Mouse (Mus musculus) hindbrain, embryonic 10.5 days (tissue): ENCODE measurements around the gene Tead1. TPM values are rescaled to one million over a fixed set of nuclear protein-coding genes. Genes with fewer than 3 reads are reported as not detected.

Experiments
- DNase-seq: peaks from one replicate; pipeline ENCODE4 v3.0.0-alpha.2; 2017; ENCODE audit warnings: low spot score
- H3K27ac ChIP-seq: fragments of 300-500 bp; sonication (generic); 2 replicates; pipeline ENCODE4 v1.5.1; 2016; ENCODE audit warnings: mild to moderate bottlenecking, moderate library complexity
- H3K27me3 ChIP-seq: fragments of 300-500 bp; sonication (generic); 2 replicates; pipeline ENCODE4 v1.6.1; 2016; ENCODE audit warnings: mild to moderate bottlenecking; ENCODE audit not compliant: poor library complexity, insufficient read depth, severe bottlenecking
- H3K36me3 ChIP-seq: fragments of 300-500 bp; sonication (generic); 2 replicates; pipeline ENCODE4 v1.6.1; 2016; ENCODE audit warnings: mild to moderate bottlenecking, moderate library complexity
- H3K4me1 ChIP-seq: fragments of 300-500 bp; sonication (generic); replicated peaks from 2 replicates; pipeline ENCODE4 v1.6.1; 2016; ENCODE audit warnings: mild to moderate bottlenecking
- H3K4me3 ChIP-seq: fragments of 300-500 bp; sonication (generic); 2 replicates; pipeline ENCODE4 v1.5.1; 2016; ENCODE audit warnings: mild to moderate bottlenecking, moderate library complexity
- H3K9me3 ChIP-seq: fragments of 300-500 bp; sonication (generic); 2 replicates; pipeline ENCODE4 v1.6.1; 2016; ENCODE audit warnings: mild to moderate bottlenecking, moderate library complexity
- WGBS: fragments of 180-500 bp; shearing (Covaris S2); methylation state at CpG from one replicate; pipeline ENCODE4 v1.1.7; 2016; 5-methylcytosine and 5-hydroxymethylcytosine counted together
- polyA plus RNA-seq: library from polyadenylated mRNA; unstranded; fragments of >200 nt; fragmentation: Nextera tagmentation; extraction: Ambion mirVana; gene quantifications from 2 replicates; pipeline ENCODE4 v1.2.1, GENCODE M21; 2016

Gene Tead1
- polyA plus RNA-seq, 1 experiment from 2014 or later, result 17.8 TPM

GRCm38 (mm10) chr7:112816016-112816415 is 136.9 kb downstream of the Tead1 start:
- Histone ChIP-seq H3K4me1 (peaks cover 30% of the 10 kb centered on the region), H3K4me3 (no peak overlapping the region), H3K27me3 (no peaks in the 10 kb centered on the region), H3K27ac (no peak overlapping the region), H3K36me3 (peaks cover 4% of the 10 kb centered on the region; the same call in 1 of the 2 replicates), H3K9me3 (no peaks in the 10 kb centered on the region)
- DNase-seq, result no peak
- 83% methylated on average over 5 of the region's 5 CpGs for WGBS

- WGBS, result 83% methylated on average over 4 of the region's 4 CpGs
- H3K27me3 ChIP-seq, result no peaks in the 10 kb centered on the region
- H3K36me3 ChIP-seq, result no peaks in the 10 kb centered on the region
- DNase-seq, result no peak
- H3K4me1 ChIP-seq, result peaks cover 64% of the 10 kb centered on the region
- no peak overlapping the region for H3K4me3 ChIP-seq
- no peaks in the 10 kb centered on the region for H3K9me3 ChIP-seq
- H3K27ac ChIP-seq, result no peak overlapping the region
Measured at GRCm38 (mm10) chr7:112819833-112820232, 140.7 kb downstream of the Tead1 start.

GRCm38 (mm10) chr7:112822879-112823278 is 143.8 kb downstream of the Tead1 start:
- Histone ChIP-seq H3K4me3 (peak overlapping the region; percentile 34), H3K9me3 (no peaks in the 10 kb centered on the region), H3K36me3 (no peaks in the 10 kb centered on the region), H3K4me1 (peaks cover 89% of the 10 kb centered on the region), H3K27me3 (no peaks in the 10 kb centered on the region), H3K27ac (peak overlapping the region; percentile 81)
- WGBS, result 15% methylated on average over 5 of the region's 5 CpGs
- peak; percentile 38 for DNase-seq

GRCm38 (mm10) chr7:112823621-112824020 is 144.5 kb downstream of the Tead1 start:
- Histone ChIP-seq H3K4me1 (peaks cover 96% of the 10 kb centered on the region), H3K4me3 (peak overlapping the region; percentile 34)
- WGBS, result 3% methylated on average over 5 of the region's 5 CpGs

DNA sequence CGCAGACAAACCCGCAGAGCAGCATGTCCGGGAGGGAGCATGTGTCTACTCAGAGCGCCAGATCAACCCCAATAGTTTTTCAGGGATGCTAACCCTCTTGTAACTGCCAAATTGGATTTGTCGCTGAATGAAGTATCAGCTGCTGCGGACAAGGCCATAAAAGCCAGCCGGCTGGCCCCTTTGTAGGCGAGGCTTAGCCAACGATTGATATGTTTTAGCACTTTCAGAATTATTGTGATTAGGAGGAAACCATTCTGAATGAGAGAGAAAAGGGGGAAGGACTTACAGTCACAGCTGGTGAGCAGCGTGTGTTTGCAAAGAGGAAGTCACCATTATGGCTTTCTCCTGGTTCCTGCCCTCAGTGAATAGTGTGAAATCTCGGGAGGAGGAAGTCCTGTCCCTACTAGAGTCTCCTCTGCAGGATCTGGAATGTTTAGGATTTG is 146.2 kb downstream of the Tead1 start:
- H3K4me1 ChIP-seq, result peaks cover 92% of the 10 kb centered on the region
- peak overlapping the region; percentile 34 for H3K4me3 ChIP-seq
- 13% methylated on average over 11 of the region's 11 CpGs for WGBS

More at GRCm38 (mm10) chr7:112823621-112824020, 144.5 kb downstream of the Tead1 start:
- Histone ChIP-seq H3K27me3 (no peaks in the 10 kb centered on the region), H3K36me3 (no peaks in the 10 kb centered on the region), H3K9me3 (no peaks in the 10 kb centered on the region), H3K27ac (peak overlapping the region; percentile 81)
- DNase-seq, result peak; percentile 86

DNA sequence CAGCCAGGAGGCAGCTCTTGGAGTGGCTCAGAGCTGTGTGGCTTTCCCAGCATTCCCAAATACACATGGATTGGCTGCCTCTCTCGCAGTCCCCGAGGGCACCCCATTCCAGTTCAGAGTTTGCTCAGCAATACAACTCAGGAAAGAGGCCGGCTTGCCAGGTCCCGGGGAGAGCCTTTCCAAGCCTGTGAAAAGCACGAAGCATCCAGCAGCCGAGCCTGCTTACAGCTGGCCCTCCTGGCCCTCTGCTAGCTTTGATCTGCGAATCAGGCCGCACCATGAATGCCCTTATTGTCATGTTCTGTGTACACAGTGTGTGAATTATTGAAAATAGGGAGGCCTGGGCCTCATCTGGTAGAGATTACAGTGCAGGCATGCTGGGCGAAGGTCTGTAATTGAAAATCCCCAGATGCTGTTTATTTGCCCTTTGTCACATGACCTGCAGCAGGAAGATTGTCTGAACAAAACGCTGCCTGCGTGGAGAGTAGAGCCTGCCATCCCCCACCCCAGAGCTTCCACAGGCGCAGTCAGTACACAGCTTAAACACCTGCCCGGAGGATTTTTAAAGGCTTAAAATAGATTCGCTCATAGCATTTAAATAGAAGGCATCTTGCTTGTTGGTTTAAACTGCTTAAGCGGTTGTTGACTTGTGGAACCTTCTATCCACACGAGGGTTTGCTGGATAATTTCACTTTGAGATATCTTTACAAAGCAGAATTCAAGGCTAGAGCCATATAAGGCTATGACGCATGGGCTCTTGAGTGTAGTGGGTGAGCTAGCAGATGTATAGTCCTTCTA is 147.2 kb downstream of the Tead1 start:
- H3K27me3 ChIP-seq, result no peaks in the 10 kb centered on the region
- peak overlapping the region; percentile 34 for H3K4me3 ChIP-seq
- peak overlapping the region; percentile 85 for H3K27ac ChIP-seq
- peak; percentile 81 for DNase-seq
- WGBS, result 17% methylated on average over 17 of the region's 17 CpGs
- no peaks in the 10 kb centered on the region for H3K9me3 ChIP-seq
- H3K4me1 ChIP-seq, result peaks cover 86% of the 10 kb centered on the region
- no peaks in the 10 kb centered on the region for H3K36me3 ChIP-seq

More for the DNA sequence above, 146.2 kb downstream of the Tead1 start:
- Histone ChIP-seq H3K27me3 (no peaks in the 10 kb centered on the region), H3K36me3 (no peaks in the 10 kb centered on the region), H3K27ac (peak overlapping the region; percentile 85), H3K9me3 (no peaks in the 10 kb centered on the region)
- DNase-seq, result peak; percentile 46

DNA sequence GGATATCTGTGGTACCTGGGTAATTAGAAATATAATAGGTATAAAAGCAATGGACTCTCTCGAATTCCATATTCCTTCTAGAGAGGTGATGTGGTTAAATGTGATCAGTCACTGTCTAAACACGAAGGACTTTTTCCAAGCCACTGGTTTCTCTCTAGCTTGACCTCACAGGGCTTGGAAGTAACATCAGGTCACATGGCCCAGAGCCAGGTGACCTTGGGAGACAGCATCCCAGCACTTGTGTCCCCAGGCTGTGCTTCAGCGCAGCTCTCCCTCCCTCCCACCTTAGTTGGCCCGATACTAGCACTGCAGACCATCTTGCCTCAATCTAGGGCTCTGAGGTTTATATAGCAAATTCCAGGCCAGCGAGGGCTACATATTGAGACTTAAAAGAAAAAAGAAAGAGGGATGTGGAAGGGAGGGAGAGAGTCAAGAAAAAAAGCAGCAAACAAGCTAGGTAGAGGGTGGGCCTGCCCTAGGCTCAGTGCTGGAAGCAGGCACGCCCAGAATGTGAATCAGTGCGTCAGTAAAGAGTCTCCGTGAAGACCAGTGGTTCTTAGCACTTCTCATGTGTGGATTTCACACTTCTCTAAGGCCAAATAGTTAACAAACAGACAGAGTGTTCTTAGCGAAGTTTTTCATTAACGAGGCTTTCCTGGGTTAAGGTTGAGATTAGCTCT is 149.0 kb downstream of the Tead1 start:
- Histone ChIP-seq H3K27ac (peak overlapping the region; percentile 17), H3K36me3 (no peaks in the 10 kb centered on the region), H3K9me3 (no peaks in the 10 kb centered on the region), H3K4me1 (peaks cover 84% of the 10 kb centered on the region), H3K27me3 (no peaks in the 10 kb centered on the region), H3K4me3 (no peak overlapping the region)
- WGBS, result 69% methylated on average over 10 of the region's 10 CpGs
- no peak for DNase-seq

DNA sequence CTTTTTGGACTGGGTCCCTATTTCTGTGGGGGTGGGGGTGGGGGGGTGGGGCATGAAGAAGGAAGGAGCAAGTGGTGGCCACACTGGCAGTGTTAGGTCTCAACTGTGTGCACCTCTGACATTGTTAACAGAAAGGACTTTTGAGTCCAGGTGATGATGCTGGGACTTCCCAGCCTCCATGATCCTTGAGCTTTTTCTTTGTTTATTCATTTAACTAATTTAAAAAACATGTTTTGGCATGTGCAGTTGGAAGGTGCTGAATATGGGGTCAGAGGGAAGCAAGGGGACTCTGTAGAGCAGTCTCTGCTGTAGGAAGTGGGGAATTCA is 149.5 kb downstream of the Tead1 start:
- H3K9me3 ChIP-seq, result no peaks in the 10 kb centered on the region
- H3K4me1 ChIP-seq, result peaks cover 81% of the 10 kb centered on the region
- H3K4me3 ChIP-seq, result no peak overlapping the region
- H3K36me3 ChIP-seq, result no peaks in the 10 kb centered on the region
- DNase-seq, result no peak
- H3K27ac ChIP-seq, result peak overlapping the region; percentile 17; the same call in 1 of the 2 replicates
- no peaks in the 10 kb centered on the region for H3K27me3 ChIP-seq

GRCm38 (mm10) chr7:112830946-112831345 is 151.8 kb downstream of the Tead1 start:
- 62% methylated on average over 4 of the region's 4 CpGs for whole genome bisulfite sequencing
- Histone ChIP-seq H3K4me1 (peaks cover 70% of the 10 kb centered on the region), H3K27ac (no peak overlapping the region), H3K4me3 (no peak overlapping the region), H3K36me3 (0 out of 2 replicates have a peak, but pooled peaks cover under 1% of the 10 kb centered on the region), H3K9me3 (no peaks in the 10 kb centered on the region), H3K27me3 (no peaks in the 10 kb centered on the region)
- no peak for DNase-seq

- DNase-seq, result no peak
- Histone ChIP-seq H3K4me3 (no peak overlapping the region), H3K27ac (no peak overlapping the region), H3K36me3 (peaks cover 4% of the 10 kb centered on the region; the same call in 1 of the 2 replicates), H3K9me3 (no peaks in the 10 kb centered on the region), H3K4me1 (peaks cover 66% of the 10 kb centered on the region), H3K27me3 (no peaks in the 10 kb centered on the region)
- 78% methylated on average over 4 of the region's 4 CpGs for WGBS
Measured at GRCm38 (mm10) chr7:112831446-112831845, 152.3 kb downstream of the Tead1 start.

- no peak overlapping the region for H3K4me3 ChIP-seq
- H3K4me1 ChIP-seq, result peaks cover 50% of the 10 kb centered on the region
- DNase-seq, result no peak
- H3K36me3 ChIP-seq, result peaks cover 19% of the 10 kb centered on the region
- peaks cover 6% of the 10 kb centered on the region for H3K9me3 ChIP-seq
- 80% methylated on average over 4 of the region's 4 CpGs for WGBS
- no peak overlapping the region; the same call in 1 of the 2 replicates for H3K27ac ChIP-seq
- no peaks in the 10 kb centered on the region for H3K27me3 ChIP-seq
Measured at GRCm38 (mm10) chr7:112833132-112833531, 154.0 kb downstream of the Tead1 start.

DNA sequence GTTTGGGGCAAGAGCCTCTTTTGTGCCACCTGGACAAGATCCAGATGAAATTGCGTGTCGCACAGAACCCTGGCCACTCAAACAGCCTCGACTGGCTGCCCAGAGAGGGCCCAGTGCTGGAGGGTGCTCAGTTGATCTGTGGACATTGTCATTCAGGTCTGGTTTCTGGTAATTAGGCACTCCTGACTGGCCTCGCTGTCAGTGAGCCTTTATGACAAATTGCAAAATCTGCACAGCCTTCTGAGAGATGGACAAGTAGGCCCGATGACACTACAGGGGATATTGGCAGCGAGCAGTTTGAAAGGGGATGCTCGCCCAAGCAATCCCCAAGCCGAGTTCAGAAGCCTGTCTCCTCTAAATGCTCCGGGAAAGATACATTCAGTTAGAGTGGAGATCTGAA is 157.0 kb downstream of the Tead1 start:
- H3K9me3 ChIP-seq, result peaks cover 6% of the 10 kb centered on the region
- peaks cover 25% of the 10 kb centered on the region for H3K36me3 ChIP-seq
- no peak for DNase-seq
- H3K4me3 ChIP-seq, result no peak overlapping the region
- no peaks in the 10 kb centered on the region for H3K27me3 ChIP-seq
- no peak overlapping the region for H3K27ac ChIP-seq
- H3K4me1 ChIP-seq, result peaks cover 54% of the 10 kb centered on the region
- 89% methylated on average over 9 of the region's 9 CpGs for WGBS

GRCm38 (mm10) chr7:112838131-112838530 is 159.0 kb downstream of the Tead1 start:
- no peak overlapping the region for H3K4me3 ChIP-seq
- H3K36me3 ChIP-seq, result peaks cover 25% of the 10 kb centered on the region
- 93% methylated on average over 6 of the region's 6 CpGs for whole genome bisulfite sequencing
- H3K4me1 ChIP-seq, result peaks cover 49% of the 10 kb centered on the region
- peaks cover 6% of the 10 kb centered on the region for H3K9me3 ChIP-seq
- no peak overlapping the region for H3K27ac ChIP-seq
- no peak for DNase-seq
- no peaks in the 10 kb centered on the region for H3K27me3 ChIP-seq
